Mouse (Mus musculus): Measurements from ENCODE around the gene Chek2. TPM values are rescaled to one million over a fixed set of nuclear protein-coding genes. Genes with fewer than 3 reads are reported as not detected.
A peak's percentile ranks its signal among the peaks of the same experiment; 100 is the strongest.
"Not testable (repeated sequence)": the region's sequence is repeated elsewhere in the genome, so short reads cannot be mapped to it uniquely, and the experiment has no call there.

Gene Chek2
- 1 to 10 TPM; 5.7 to 7.0 TPM for total RNA-seq (2021)

DNA sequence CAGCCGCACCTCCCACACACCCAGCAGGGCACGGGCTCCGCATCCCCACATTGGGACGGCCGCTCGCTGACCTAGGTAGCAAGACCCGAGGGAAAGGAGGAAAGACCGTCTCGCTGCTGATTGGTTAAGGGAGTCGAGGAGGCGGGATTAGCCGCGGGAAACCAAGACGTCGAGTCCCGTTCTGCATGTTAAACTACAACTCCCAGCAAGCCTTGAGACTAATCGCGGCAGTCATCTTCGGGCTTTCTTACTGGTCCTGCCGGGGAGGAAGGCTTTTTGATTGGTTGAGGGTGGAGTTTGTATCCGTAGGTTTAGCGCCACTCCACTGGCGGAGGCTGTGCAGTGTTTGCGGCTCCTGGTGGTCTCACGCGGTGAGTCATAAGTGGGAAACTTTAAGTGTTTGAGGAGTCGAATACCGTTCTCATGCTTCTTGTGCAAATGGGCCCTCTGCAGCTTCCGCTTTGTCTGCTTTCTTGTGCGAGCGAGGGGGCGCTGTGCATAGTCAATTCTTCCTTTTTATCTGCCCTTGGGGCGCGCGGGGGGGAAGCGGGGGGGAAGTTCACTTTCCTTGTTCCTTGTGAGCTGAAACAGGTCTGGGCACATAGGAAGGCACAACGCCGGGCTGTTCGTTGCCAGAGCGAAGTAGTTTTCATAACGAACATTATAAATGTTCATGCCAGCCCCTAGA lies at the start of gene Chek2, which contains the start of gene Hscb:
Chek2 (plus strand) TSS at position 302 of the 688 bp plus-strand sequence.
Hscb (minus strand) TSS at position 100 of the 688 bp plus-strand sequence.
- DNase-seq = peak; percentile 99
- intact Hi-C loops (cut with DNase I) = loop anchor here (2.0 to 5.0 kb wide), 5 partner anchors 58 to 502 kb away; partner anchors contain the start of gene Pus1

DNA sequence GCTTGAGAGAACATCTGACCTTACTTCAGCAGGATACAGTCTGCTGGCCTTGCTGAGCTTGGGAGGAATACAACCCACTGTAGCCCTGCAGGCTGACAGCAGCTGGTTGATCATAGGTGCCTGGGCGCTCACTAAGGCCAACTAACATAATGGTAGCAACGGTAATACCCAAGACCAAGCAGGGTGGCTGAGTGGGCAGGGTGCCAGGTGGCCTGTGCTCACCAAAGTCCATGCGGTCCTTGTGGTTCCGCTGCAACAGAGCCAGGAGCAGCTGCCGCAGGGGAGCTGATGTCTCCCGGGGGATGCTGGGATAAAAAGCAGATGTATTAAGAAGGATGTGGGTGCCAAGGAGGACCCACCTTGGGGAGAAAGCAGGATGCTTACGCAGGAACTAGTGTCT lies 45.4 kb upstream of the Chek2 start:
- no peak for DNase-seq
- intact Hi-C loops (cut with DNase I) = no loop called here

DNA sequence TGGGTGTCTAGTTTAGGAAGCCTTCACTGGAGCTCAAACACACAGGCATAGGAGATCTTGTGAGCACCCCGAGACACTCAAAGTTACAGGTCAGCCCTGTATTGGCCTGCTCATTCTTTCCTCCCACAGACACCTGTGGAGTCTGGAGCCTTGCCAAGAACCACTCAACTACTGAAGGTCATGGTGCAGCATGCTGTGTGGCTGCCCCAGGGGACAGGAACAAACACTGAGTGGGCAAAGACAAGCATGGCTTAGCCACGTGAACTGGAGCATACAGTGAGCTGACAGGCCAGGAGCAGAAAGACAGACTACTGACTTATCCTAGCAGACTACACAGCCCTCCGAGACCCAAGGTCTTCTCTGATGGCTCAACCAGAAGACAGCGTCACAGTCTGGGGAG lies 42.1 kb upstream of the Chek2 start:
- intact Hi-C loops (cut with DNase I) = no loop called here
- DNase-seq = peak; percentile 57 to 62

DNA sequence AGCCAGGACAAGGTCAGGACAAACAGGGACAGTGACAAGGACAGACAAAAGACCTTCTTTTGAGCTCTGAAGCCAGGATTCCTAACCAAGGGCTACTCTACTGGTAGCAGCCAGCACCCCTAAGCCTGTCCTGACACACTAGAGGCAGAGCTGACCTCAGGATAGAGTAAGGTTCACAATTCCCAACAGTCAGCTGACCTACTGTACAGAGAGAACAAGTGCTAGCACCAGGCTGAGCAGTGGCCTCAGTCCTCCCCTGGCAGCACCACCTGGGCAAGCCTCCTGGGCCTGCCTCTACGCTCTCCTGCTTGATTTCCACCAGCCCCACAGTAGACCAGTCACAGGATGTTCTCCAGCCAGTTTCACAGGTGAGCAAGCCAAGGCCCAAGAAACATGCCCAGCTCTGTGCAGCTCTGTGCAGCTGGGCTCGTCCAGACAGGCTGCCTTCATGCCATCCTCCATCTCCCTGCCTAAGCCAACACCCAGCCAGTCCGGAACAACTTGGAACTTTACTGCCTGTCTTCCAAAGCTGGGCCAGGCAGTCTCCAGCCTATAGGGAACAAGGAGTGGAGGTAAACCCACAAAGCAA lies 38.6 kb upstream of the Chek2 start:
- intact Hi-C loops (cut with DNase I) = no loop called here
- no peak for DNase-seq

DNA sequence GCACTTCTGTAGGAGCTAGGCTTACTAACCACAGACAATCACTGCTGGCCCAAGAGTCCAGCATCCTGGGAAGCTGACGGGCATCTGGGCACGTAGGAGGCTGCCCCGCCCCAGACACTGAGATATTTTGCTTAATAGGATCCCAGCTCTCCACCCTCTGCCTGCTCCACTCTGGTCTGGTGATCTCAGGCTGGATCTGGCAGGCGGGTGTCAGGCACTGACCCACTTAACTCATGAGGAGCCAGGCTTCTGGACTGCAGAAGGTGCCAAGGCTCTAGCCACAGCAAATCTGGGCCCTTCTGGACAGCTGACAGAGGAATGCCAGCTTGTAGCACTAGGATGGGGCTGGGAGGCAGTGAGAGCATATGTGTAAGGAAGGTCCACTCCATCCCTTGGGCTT lies 37.6 kb upstream of the Chek2 start:
- intact Hi-C loops (cut with DNase I) = no loop called here
- peak; percentile 47 to 67 for DNase-seq

DNA sequence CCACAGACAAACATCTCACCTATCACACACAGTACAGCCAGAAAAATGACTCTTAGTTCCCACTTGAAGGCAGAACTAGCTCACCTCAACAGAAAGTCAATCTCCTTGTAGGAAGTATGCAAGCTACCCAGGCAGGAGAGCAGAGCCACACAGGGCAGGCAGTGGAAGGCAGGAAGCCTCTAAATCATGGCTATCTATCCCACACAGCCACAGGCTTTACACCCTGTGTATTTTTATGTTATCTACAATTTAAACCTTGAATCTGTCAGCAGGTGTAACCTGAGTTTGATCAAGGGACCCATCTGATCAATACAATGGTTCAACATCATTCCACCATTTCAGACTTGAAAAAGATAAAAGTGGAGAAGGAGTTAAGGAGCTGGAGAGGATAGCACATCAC lies 37.0 kb upstream of the Chek2 start:
- DNase-seq = no peak
- intact Hi-C loops (cut with DNase I) = no loop called here

DNA sequence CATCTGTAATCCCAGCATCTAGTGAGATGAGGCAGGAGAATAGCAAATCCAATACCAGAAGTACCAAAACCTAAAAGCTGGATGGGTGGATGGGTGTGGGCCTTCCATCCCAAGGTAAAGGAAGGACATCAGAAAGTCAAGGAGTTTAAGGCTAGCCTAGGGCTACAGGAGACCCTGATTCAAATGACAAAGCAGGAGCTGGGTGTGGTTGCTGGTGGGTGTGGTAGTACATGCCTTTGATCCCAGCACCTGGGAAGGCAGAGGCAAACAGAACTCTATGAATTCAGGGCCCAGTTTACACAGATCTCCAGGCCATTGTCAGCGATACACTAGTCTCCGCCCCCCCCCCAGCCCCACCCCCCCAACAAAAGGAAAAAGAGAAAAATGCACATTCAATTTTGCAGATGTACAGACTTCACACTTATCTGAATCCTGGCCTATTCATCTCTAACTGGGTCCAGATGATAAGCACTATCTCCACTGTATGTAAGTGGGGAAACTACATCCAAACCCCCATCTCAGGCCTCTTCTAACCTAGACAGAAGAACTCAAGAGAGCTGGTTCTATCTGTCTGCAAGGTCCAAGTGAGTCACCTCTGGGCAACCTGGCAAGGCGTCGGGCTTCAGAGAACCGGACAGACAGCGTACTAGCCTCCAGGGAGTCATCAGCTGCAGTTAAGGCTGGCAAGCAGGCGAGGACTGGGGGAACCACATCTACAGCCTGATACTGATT lies 35.6 kb upstream of the Chek2 start:
- DNase-seq = peak in 1 of 2 experiments; percentile 25
- intact Hi-C loops (cut with DNase I) = no loop called here

DNA sequence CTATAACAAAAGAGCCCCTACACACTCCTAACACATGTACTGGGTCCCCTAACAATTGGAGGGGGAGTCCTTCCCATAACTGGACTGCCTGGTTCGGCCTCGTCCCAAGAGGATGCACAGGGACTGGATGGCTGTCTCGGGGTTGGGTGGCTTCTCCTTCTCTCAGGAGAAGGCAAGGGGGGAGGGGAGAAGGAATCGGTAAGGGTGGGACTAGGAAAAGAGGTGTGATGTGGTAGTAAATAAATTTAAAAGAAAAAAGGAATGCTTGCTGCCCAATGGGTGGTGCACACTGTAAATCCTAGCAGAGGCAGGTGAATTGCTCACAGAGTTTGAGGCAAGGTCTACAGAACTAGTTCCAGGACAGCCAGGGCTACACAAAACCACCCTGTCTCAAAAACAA lies 33.6 kb upstream of the Chek2 start:
- DNase-seq = no peak
- intact Hi-C loops (cut with DNase I) = no loop called here

DNA sequence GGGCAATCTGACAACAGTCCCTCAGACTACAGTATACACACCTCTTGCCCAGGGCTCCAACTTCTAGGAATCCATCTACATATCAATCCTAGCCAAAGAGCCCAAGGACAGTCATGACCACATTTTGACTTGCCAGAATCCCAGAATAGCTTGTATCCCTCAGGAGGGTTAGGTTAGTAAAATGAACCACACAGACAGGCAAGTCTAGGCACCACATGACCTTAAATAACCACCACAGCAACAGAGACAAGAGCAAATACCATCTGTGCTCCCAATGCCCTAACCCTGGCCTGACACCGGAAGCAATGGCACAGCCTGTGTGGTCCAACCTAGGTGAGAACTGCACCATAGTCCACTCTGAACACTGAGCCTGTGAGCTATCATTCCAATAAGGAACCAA lies 33.1 kb upstream of the Chek2 start:
- peak in 1 of 2 experiments; percentile 35 for DNase-seq
- intact Hi-C loops (cut with DNase I) = no loop called here

DNA sequence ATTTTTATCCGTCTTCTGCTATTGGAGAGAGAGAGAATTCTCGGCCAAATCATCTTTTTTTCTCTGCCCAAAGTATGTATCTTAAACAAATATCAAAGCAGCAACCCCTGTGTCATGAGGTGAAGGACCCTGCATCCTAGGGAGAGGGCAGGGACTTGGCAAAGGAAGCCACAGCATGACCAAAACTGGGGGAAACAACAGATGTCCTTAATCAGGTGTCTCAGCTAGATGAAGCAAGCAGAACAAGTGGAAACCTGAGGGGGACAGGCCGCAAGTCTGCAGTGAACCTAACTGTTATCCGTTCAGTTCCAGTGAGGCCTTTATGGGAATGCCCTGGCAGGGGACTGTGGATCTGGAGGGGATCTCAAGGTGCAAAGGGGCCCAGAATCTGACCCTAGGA lies 32.3 kb upstream of the Chek2 start:
- DNase-seq = no peak
- intact Hi-C loops (cut with DNase I) = no loop called here

DNA sequence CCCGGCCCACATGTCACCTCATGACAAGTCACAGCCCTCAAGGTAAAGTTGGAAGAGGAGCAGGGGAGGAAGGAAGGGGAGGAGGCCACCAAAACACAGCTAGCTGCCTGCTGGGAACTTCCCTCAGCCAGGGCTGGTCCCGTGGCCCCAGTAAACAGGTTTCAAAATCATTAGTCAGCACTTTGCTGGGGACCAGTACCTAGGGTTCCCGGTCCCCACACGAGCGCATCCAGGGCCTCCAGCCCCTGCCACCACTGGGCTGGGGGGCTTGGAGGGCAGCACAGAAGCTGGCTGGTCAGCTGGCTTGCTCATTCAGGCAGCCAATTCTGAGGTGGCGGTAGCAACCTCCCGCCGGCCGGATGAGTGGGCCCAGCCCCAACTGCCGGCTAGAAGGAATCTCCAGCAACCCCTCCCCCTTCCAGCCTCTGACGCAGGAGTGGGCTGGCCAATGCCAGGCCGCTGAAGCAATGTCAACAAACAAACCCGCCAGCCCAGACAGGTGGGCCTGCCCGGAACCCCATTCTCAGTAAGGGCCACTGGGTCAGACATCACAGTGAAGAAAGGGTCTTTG lies 31.6 kb upstream of the Chek2 start:
- intact Hi-C loops (cut with DNase I) = no loop called here
- peak; percentile 94 for DNase-seq

DNA sequence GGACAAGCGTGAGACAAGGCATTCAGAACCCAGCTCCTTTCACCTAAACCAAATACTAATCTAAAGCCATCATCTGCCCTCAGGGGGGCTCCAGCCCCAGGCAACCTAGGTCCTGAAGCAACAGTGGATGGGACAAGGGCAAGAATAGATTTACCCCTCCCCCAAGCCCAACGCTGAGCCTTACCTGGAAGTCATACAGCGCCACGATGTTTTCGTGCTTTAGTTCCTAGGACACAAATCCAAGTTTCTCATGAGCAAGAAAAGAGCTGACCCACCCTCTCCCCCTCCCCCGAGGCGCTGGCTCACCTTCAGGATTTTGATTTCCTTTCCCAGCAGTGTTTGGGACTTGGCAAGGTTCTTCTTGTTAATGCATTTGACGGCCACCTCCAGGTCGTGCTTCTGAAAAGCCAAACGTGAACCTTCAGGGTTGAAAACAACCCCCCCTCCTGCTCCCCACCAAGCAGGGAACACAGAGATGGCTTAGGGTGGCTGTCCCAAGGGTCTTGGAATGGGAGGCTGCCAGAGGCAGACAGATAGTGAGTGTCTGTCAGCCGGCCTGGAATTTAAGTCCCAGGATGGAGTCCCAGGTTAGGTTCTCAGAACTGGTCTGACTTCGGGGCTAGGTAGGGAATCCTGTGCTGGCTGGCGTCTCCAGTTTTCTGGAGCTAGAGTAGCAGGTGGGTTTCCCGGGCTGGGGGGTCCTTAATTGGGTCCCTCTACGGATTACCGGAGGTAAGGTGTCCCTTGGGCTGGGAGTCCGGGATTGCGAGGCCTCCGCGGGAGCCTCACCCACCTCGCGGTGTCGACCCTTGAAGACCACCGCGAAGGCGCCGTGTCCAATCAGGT lies 30.7 kb upstream of the Chek2 start:
- DNase-seq = peak; percentile 48 to 57
- intact Hi-C loops (cut with DNase I) = no loop called here

DNA sequence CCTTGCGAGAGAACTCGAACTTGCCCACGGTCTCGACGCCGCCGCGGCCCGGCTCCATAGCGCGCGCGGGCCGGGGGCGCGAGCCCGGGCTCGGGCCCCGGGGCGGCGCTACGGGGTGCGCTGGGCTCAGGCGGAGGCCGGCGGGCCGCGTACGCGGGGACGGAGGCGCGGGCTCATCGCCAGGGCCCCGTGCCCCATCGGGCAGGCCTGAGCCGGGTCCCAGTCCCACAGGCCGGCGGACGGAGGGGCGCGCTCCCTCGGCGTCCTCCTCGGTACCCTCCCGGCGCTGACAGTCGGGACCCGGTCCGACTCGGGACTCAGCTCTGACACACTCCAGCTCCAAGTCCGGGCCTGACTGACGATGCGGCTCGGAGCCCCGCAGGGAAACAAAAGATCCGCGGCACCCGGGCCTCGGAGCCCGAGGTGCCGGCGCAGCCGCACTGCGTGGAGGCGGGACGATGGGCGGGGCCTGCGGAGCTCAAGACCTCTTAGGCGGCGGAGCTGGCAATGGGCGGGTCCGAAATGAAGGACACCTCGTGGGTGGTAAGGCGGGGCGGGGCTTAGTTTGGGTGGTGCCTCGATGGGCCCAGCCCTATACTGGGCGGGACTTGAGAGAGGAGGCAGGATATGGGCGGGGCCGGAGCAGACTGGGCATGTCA lies 30.0 kb upstream of the Chek2 start, which contains the start of gene Ulk1:
Ulk1 (minus strand) TSS at position 431 of the 659 bp plus-strand sequence.
- DNase-seq = peak; percentile 100
- intact Hi-C loops (cut with DNase I) = no loop called here

DNA sequence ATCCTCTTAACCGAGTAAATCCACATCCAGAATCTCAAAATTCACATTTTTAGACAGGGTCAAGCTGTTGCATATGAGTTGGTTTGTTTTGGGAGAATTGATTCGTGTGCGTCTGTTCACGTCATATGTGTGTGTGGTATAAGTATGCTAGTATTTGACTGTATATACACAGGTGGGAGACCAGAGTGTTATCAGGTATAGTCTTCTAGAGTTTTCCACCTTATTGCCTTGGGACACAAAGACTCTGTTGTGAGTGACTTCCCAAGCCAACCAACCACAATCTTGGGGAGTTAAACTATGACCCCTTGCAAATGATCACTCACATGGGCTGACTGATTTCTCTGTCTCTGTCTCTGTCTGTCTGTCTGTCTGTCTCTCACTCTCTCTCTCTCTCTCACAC lies 15.4 kb upstream of the Chek2 start:
- intact Hi-C loops (cut with DNase I) = no loop called here
- no peak for DNase-seq

DNA sequence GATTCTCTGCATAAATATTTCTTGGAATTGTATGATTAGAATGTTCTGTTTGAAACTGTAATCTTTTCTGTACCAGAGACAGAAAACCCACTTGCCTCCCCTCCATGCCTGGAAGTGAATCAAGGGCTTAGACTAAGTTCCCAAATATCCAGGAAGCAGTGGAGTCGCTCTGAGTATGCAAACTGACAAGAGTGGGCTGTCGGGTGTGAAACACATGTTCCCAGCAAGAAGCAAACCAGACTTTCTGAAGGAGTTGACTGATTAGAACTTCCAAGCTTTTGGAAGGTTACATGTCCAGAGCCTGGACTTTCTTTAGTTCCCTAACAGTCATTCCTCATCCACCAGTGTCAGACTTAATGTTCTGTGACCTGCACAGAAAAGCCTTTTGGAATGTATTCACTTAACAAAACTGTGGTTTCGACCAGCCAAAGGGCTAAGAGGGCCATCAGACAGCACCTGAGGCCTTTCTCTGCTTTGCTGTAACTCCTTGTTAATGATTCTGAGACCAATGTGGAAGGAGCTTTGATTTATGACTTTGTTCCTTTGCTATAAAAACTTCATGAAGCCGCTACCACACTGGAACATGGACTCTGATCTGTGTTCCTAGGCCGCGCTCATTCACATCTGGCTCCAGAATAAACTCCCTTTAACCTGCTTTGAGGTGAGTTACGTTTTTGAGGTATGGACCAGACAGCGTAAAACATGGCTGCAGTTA lies 12.8 kb upstream of the Chek2 start:
- intact Hi-C loops (cut with DNase I) = no loop called here
- no peak for DNase-seq

DNA sequence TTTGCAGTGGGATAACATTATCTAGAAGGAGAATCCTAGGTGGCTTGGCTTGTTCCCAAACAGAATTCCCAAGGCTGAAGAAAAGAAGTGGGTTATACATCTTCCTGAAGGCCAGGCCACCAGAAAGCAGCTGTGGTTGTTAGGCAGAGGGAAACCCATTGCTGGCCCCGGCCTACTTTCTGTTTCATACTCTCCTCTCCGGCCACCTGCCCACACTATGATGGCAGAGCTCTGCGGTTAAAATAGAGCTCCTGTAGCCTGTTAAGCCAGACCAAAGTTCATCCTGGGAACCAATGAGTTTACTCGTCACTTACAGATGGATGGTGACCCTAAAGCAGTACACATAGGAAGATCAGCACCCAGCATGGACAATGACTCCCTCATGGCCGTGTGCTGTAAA lies 12.2 kb upstream of the Chek2 start:
- intact Hi-C loops (cut with DNase I) = no loop called here
- DNase-seq = no peak

DNA sequence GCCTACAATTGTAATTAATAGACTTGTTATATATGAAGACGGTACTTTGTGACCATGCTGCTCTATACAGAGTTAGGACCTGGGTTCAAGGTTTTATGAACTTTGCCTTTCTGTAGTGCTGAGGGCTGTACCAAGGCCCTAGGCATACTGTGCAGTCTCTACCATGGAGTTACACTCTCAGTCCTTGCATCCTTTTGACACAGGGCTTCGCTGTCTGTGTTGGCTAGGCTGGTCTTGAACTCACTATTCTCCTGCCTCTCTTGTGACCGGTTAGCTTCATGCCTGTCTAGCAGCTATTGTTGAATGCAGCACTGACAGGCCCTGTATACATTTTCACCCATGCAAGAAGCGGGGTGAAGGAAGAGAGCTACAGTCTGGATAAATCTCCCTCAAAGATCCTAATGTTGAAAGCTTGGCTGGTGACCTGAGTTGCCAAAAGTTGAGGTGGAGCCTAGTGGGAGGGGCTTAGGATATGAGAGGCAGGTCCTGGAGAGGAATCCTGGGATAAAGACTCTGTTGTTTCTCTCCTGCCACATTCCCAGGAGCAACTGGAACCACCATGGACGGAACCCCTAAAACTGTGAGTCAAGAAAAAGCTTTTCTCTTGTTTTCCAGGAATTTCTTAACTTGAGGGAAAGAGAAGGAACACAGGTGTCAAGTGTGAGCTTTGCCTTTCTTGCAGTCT lies 8.6 kb upstream of the Chek2 start:
- intact Hi-C loops (cut with DNase I) = no loop called here
- DNase-seq = no peak

DNA sequence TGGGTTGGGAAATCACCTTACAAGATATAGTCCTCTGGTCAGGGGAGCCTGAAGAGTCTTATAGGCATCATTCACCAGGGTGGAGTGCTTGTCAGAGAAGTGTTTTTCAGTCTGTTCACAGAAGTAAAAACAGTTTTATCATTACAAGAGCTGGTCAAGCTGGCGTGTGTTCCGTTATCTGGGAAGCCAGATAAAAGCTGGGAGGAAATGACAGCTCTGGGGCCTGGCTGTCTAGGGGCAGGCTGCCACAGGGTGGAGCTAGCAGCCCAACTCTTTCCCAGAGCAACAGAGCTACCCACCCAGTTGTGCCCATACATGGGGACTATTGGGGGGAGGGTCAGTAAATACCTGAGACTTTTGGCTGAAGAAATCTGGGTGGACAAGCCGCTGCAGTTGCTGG lies 3.8 kb upstream of the Chek2 start:
- DNase-seq = peak; percentile 76 to 77
- intact Hi-C loops (cut with DNase I) = loop anchor here (1.0 to 5.0 kb wide), 6 partner anchors 54 to 506 kb away; partner anchors contain the start of gene Pus1

DNA sequence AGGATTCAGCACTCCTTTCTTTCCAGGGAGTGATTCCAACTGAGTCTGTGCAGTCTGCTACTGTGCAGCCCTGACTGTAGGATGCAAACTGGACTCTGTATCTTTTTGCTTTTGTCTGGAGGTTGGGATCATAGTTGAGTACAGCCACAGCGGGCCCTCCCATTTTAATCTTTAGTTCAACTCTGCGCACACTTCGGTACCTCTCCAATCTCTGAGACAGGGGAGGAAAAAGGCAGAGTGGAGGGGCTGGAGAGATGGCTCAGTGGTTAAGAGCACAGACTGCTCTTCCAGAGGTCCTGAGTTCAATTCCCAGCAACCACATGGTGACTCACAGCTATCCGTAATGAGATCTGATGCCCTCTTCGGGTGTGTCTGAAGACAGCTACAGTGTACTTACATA lies 1.8 kb upstream of the Chek2 start:
- intact Hi-C loops (cut with DNase I) = loop anchor here (2.0 to 5.0 kb wide), 5 partner anchors 56 to 504 kb away; partner anchors contain the start of gene Pus1
- DNase-seq = not testable (repeated sequence)
